9 mouse cellular contexts compared by ENCODE assay signal in the genomic region with DNA sequence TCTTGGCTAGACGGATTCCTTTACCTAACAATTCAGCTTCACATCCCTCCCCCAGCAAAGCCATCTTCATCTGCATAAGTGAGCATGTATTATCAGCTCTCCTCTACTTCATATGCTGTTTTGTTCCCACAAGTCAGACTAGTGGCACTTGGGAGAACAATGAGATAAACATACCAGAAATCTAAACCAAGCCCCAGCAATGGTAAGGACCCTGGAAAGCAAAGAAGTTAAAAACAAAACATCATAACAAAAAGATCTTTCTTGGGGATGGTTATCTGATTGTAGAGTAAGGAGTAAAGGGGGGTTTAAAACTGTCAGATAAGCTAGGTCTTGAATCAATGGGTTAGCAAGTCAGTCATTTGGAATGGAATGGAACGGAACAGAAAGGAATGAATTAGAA. TPM values are rescaled to one million over a fixed set of nuclear protein-coding genes. Genes with fewer than 3 reads are reported as not detected.
DNase-seq lines count a peak whose midpoint lies in the region; ATAC-seq and TF ChIP-seq lines count a peak whose summit lies in the region.
"Had no signal": no experiment of that assay in that cellular context is flagged by ENCODE, and none has a peak within 500 bp of the region (broad histone marks: within the 10 kb centered on the region; RNA-seq: fewer than 3 reads in every experiment).

No protein-coding gene starts in this region.

- 26% methylated on average over 2 of the region's 2 CpGs for WGBS in limb, embryonic 15.5 days
- 37% methylated on average over 2 of the region's 2 CpGs for WGBS in stomach, postnatal 0 days

- TF ChIP-seq EP300 in stomach, postnatal 0 days (optimal IDR thresholded peaks at IDR 0.05): no peak

- no peaks in the 10 kb centered on the region; the same call in 1 of the 2 replicates for H3K4me1 ChIP-seq in testis, adult 2 months (ENCODE audit: control insufficient read depth, insufficient read depth, low read length)
- peaks cover 14% of the 10 kb centered on the region for H3K4me1 ChIP-seq in limb, embryonic 15.5 days
- no peaks in the 10 kb centered on the region for H3K4me1 ChIP-seq in stomach, postnatal 0 days (replicated peaks; ENCODE audit: control insufficient read depth, insufficient read depth)

- peaks cover 3% of the 10 kb centered on the region; the same call in 1 of the 2 replicates for H3K36me3 ChIP-seq in testis, adult 2 months (ENCODE audit: control insufficient read depth, insufficient read depth, low read length)
- H3K36me3 ChIP-seq in limb, embryonic 15.5 days: no peaks in the 10 kb centered on the region
- H3K36me3 ChIP-seq in stomach, postnatal 0 days (ENCODE audit: control insufficient read depth, insufficient read depth, low read length): peaks cover 2% of the 10 kb centered on the region; the same call in 1 of the 2 replicates

- TF ChIP-seq POLR2A in testis, adult 2 months (IDR thresholded peaks at IDR 0.05; ENCODE audit: control insufficient read depth, low read depth, low read length): no peak

- H3K9me3 ChIP-seq in limb, embryonic 15.5 days: no peaks in the 10 kb centered on the region
- no peaks in the 10 kb centered on the region for H3K9me3 ChIP-seq in stomach, postnatal 0 days (ENCODE audit: control insufficient read depth, low read length)

- H3K27ac ChIP-seq in gastrocnemius, adult 2 months: peak overlapping the region; percentile 95
- peak overlapping the region; percentile 98 for H3K27ac ChIP-seq in testis, adult 2 months (ENCODE audit: control insufficient read depth, insufficient read depth, low read depth, low read length)
- no peak overlapping the region for H3K27ac ChIP-seq in limb, embryonic 15.5 days
- H3K27ac ChIP-seq in stomach, postnatal 0 days (replicated peaks): no peak overlapping the region

- TF ChIP-seq CTCF in gastrocnemius, adult 2 months (IDR thresholded peaks at IDR 0.05): no peak
- TF ChIP-seq CTCF in testis, adult 2 months (IDR thresholded peaks at IDR 0.05; ENCODE audit: control insufficient read depth, insufficient read depth, insufficient replicate concordance, low read depth, low read length): no peak
- no peak for TF ChIP-seq CTCF in stomach, postnatal 0 days (IDR thresholded peaks at IDR 0.05; ENCODE audit: low read depth)

- no peaks in the 10 kb centered on the region for H3K27me3 ChIP-seq in testis, adult 2 months (ENCODE audit: control insufficient read depth, insufficient read depth, low read length)
- H3K27me3 ChIP-seq in limb, embryonic 15.5 days: no peaks in the 10 kb centered on the region
- no peaks in the 10 kb centered on the region for H3K27me3 ChIP-seq in stomach, postnatal 0 days (ENCODE audit: control insufficient read depth, insufficient read depth, low read length)

- DNase-seq in gastrocnemius, adult 2 months: no peak
- no peak for DNase-seq in gastrocnemius, postnatal 10 days
- no peak for DNase-seq in testis, postnatal 10 days (ENCODE audit: low spot score)
- no peak for DNase-seq in stomach, postnatal 0 days (ENCODE audit: low spot score)
- DNase-seq in ovary, adult 18-20 months (ENCODE audit: low spot score): no peak
- DNase-seq in spleen, postnatal 36 days (ENCODE audit: low spot score in 2 of 2): no peak
- DNase-seq: cerebellum, adult 8-10 months had no signal

- ATAC-seq in limb, embryonic 15.5 days (ENCODE audit: insufficient number of reproducible peaks, low FRiP score, low TSS enrichment, low read depth): no peak
- ATAC-seq in stomach, postnatal 0 days (ENCODE audit: low FRiP score, low TSS enrichment): no peak

- peak overlapping the region; percentile 91; the same call in 1 of the 2 replicates for H3K9ac ChIP-seq in limb, embryonic 15.5 days
- no peak overlapping the region; the same call in 1 of the 2 replicates for H3K9ac ChIP-seq in stomach, postnatal 0 days (ENCODE audit: low read length)

- intact Hi-C loops in gastrocnemius, adult 2 months (cut with DNase I): loop anchor here (2.0 to 5.0 kb wide), 3 partner anchors 22 to 192 kb away; no protein-coding TSS in a partner anchor

- peak overlapping the region; percentile 71 for H3K4me2 ChIP-seq in limb, embryonic 15.5 days
- peak overlapping the region; percentile 80 for H3K4me2 ChIP-seq in stomach, postnatal 0 days (replicated peaks; ENCODE audit: low read depth)

- H3K4me3 ChIP-seq in gastrocnemius, adult 2 months: peak overlapping the region; percentile 94
- peak overlapping the region; percentile 96; the same call in 1 of the 2 replicates for H3K4me3 ChIP-seq in testis, adult 2 months (ENCODE audit: control insufficient read depth, low read depth, low read length)
- H3K4me3 ChIP-seq in limb, embryonic 15.5 days: peak overlapping the region; percentile 95
- H3K4me3 ChIP-seq in stomach, postnatal 0 days (ENCODE audit: low read depth, low read length): peak overlapping the region; percentile 66

RNA-seq across cellular contexts. Expression of a gene that starts 0.9 kb away (rescaled TPM):
- total RNA-seq in gastrocnemius, adult 2 months (2021): 10 to 100 TPM; 43.3 to 50.4 TPM
- total RNA-seq in gastrocnemius, postnatal 10 days (2021): 10 to 100 TPM; 39.0 to 39.5 TPM
- 155 and 178 TPM in 2 replicates for polyA plus RNA-seq in testis, adult 2 months (2012; rRNA removed)
- 65.7 and 69.8 TPM in 2 replicates for polyA plus RNA-seq in limb, embryonic 15.5 days (2015; fragmentation: Nextera tagmentation; extraction: Ambion mirVana)
- 24.2 and 27.3 TPM in 2 replicates for polyA plus RNA-seq in stomach, postnatal 0 days (2015; fragmentation: Nextera tagmentation; extraction: Ambion mirVana)

RNA-seq across cellular contexts. Expression of a gene that starts 15.4 kb away (rescaled TPM):
- under 1 TPM; 0.47 to 0.51 TPM for total RNA-seq in gastrocnemius, adult 2 months (2021)
- total RNA-seq in gastrocnemius, postnatal 10 days (2021): 1 to 10 TPM; 3.4 to 3.8 TPM
- 11.8 and 14.8 TPM in 2 replicates for polyA plus RNA-seq in testis, adult 2 months (2012; rRNA removed)
- polyA plus RNA-seq in limb, embryonic 15.5 days (2015; fragmentation: Nextera tagmentation; extraction: Ambion mirVana): 34.2 and 39.9 TPM in 2 replicates
- polyA plus RNA-seq in stomach, postnatal 0 days (2015; fragmentation: Nextera tagmentation; extraction: Ambion mirVana): 15.9 and 16.4 TPM in 2 replicates

RNA-seq across cellular contexts. Expression of a gene that starts 19.8 kb away (rescaled TPM):
- total RNA-seq in gastrocnemius, adult 2 months (2021): 100 to 1,000 TPM; 178 to 227 TPM
- 100 to 1,000 TPM; 177 to 255 TPM for total RNA-seq in gastrocnemius, postnatal 10 days (2021)
- polyA plus RNA-seq in testis, adult 2 months (2012; rRNA removed): 259 and 286 TPM in 2 replicates
- 425 and 436 TPM in 2 replicates for polyA plus RNA-seq in limb, embryonic 15.5 days (2015; fragmentation: Nextera tagmentation; extraction: Ambion mirVana)
- polyA plus RNA-seq in stomach, postnatal 0 days (2015; fragmentation: Nextera tagmentation; extraction: Ambion mirVana): 211 and 215 TPM in 2 replicates

RNA-seq across cellular contexts. Expression of a gene that starts 24.9 kb away (rescaled TPM):
- not detected for total RNA-seq in gastrocnemius, adult 2 months (2021)
- total RNA-seq in gastrocnemius, postnatal 10 days (2021): not detected
- polyA plus RNA-seq in testis, adult 2 months (2012; rRNA removed): 0.80 and 0.97 TPM in 2 replicates
- polyA plus RNA-seq in limb, embryonic 15.5 days (2015; fragmentation: Nextera tagmentation; extraction: Ambion mirVana): 50.2 and 50.5 TPM in 2 replicates
- 2.7 and 3.0 TPM in 2 replicates for polyA plus RNA-seq in stomach, postnatal 0 days (2015; fragmentation: Nextera tagmentation; extraction: Ambion mirVana)

RNA-seq across cellular contexts. Expression of a gene that starts 29.8 kb away (rescaled TPM):
- 1 to 10 TPM; 2.7 to 4.0 TPM for total RNA-seq in gastrocnemius, adult 2 months (2021)
- 1 to 10 TPM; 7.6 to 9.4 TPM for total RNA-seq in gastrocnemius, postnatal 10 days (2021)
- polyA plus RNA-seq in testis, adult 2 months (2012; rRNA removed): 0.69 and 0.85 TPM in 2 replicates
- 17.6 and 20.4 TPM in 2 replicates for polyA plus RNA-seq in limb, embryonic 15.5 days (2015; fragmentation: Nextera tagmentation; extraction: Ambion mirVana)
- polyA plus RNA-seq in stomach, postnatal 0 days (2015; fragmentation: Nextera tagmentation; extraction: Ambion mirVana): 26.3 and 28.0 TPM in 2 replicates

Comparison
In these comparisons a context has a peak if more than half of its experiments do, and no peak if none do; other contexts are left out.
1. H3K27ac ChIP-seq: peak in gastrocnemius, adult 2 months (single experiment) and testis, adult 2 months (single experiment); none in limb, embryonic 15.5 days (single experiment) and stomach, postnatal 0 days (single experiment).
2. Peak in every context shown above with its lines, with median percentiles within 50 percentile points of each other: H3K4me3 ChIP-seq.